ENCODE assay signal across 26 mouse cellular contexts in the genomic region with DNA sequence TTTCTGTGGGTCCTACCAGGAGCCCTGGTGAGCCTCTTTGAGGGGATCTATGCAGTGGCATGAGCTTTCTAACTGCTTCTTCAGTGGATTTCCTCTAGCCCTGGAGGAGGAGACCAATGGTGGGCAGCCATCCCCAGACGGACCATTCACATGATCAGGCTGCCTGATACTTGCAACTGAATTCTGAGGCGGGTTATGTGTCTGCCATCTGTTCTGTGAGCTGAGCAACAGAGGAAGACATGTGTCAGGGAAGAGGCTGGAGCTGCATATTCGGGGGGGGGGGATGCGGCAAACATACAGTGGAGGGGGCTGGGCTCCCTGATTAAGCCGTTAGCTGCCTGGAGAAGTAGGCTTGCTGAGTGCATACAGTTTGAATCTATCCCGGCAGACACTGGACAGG. TPM values are rescaled to one million over a fixed set of nuclear protein-coding genes. Genes with fewer than 3 reads are reported as not detected.
DNase-seq lines count a peak whose midpoint lies in the region; ATAC-seq lines count a peak whose summit lies in the region.
"Had no signal": no experiment of that assay in that cellular context is flagged by ENCODE, and none has a peak within 500 bp of the region (broad histone marks: within the 10 kb centered on the region; RNA-seq: fewer than 3 reads in every experiment).

No protein-coding gene starts in this region.

- H3K9me3 ChIP-seq in forebrain, embryonic 14.5 days (replicated peaks; ENCODE audit: control insufficient read depth, low read length) = no peaks in the 10 kb centered on the region
- H3K9me3 ChIP-seq: heart, embryonic 13.5 days; limb, embryonic 15.5 days; neural tube, embryonic 12.5 days had no signal

- no peak overlapping the region for H3K9ac ChIP-seq in forebrain, embryonic 14.5 days (ENCODE audit: low read length)
- H3K9ac ChIP-seq: heart, embryonic 13.5 days; limb, embryonic 15.5 days; liver, embryonic 14.5 days; lung, embryonic 14.5 days; neural tube, embryonic 12.5 days had no signal

- peak; percentile 74; the same call in 1 of the 2 replicates for ATAC-seq in forebrain, embryonic 14.5 days

- H3K36me3 ChIP-seq in forebrain, embryonic 14.5 days (ENCODE audit: control insufficient read depth, insufficient read depth, low read length) = no peaks in the 10 kb centered on the region
- H3K36me3 ChIP-seq: G1E; heart, embryonic 13.5 days; limb, embryonic 15.5 days; neural tube, embryonic 12.5 days had no signal

- peaks cover 6% of the 10 kb centered on the region for H3K4me1 ChIP-seq in forebrain, embryonic 14.5 days (ENCODE audit: control insufficient read depth, insufficient read depth, low read length)
- H3K4me1 ChIP-seq: heart, embryonic 13.5 days; limb, embryonic 15.5 days; neural tube, embryonic 12.5 days had no signal

- no peak overlapping the region for H3K4me2 ChIP-seq in forebrain, embryonic 14.5 days (ENCODE audit: low read length)
- H3K4me2 ChIP-seq: heart, embryonic 13.5 days; limb, embryonic 15.5 days; lung, embryonic 14.5 days; neural tube, embryonic 12.5 days had no signal

- H3K4me3 ChIP-seq in forebrain, embryonic 14.5 days (ENCODE audit: low read depth, low read length) = no peak overlapping the region
- H3K4me3 ChIP-seq: heart, adult 2 months; heart, embryonic 13.5 days; limb, embryonic 15.5 days; neural tube, embryonic 12.5 days had no signal

- H3K27me3 ChIP-seq in forebrain, embryonic 14.5 days (replicated peaks; ENCODE audit: control insufficient read depth, insufficient read depth, low read length) = no peaks in the 10 kb centered on the region
- H3K27me3 ChIP-seq: CH12.LX; limb, embryonic 15.5 days; neural tube, embryonic 12.5 days had no signal

- H3K27ac ChIP-seq in forebrain, embryonic 14.5 days (ENCODE audit: low read depth, low read length) = peak overlapping the region; percentile 44
- H3K27ac ChIP-seq: heart, adult 2 months; heart, embryonic 13.5 days; kidney, postnatal 0 days; limb, embryonic 15.5 days; liver, embryonic 14.5 days; neural tube, embryonic 12.5 days had no signal

- WGBS in forebrain, embryonic 14.5 days = 20% methylated on average over 6 of the region's 6 CpGs

- peak; percentile 45 for DNase-seq in layer of hippocampus, adult 9-11 months
- DNase-seq in layer of hippocampus, adult 11-12 months (ENCODE audit: low spot score) = no peak
- DNase-seq in right cerebral cortex, postnatal 10 days (ENCODE audit: low spot score in 2 of 2) = peak; percentile 33 to 65
- DNase-seq in right cerebral cortex, adult 2 months (ENCODE audit: low spot score in 2 of 2) = no peak
- peak; percentile 68 for DNase-seq in forebrain, embryonic 14.5 days (ENCODE audit: low spot score)
- no peak for DNase-seq in MN1 (ENCODE audit: low spot score)
- DNase-seq in spleen, postnatal 14 days (ENCODE audit: low spot score in 2 of 2) = no peak
- DNase-seq: adrenal gland, adult 2 months; B cell, adult 2 months; cerebellum, adult 18-20 months; cerebellum, postnatal 14 days; gastrocnemius, postnatal 25 days; heart, adult 2 months; kidney, adult 2 months; left cerebral cortex, postnatal 4 days; lung, embryonic 14.5 days; right cerebral cortex, adult 18-20 months; spleen, adult 18-20 months; thymus, postnatal 14 days had no signal

RNA-seq across cellular contexts. Expression of a gene that starts 19.3 kb away (rescaled TPM):
- polyA plus RNA-seq in forebrain, embryonic 14.5 days (2014; fragmentation: Nextera tagmentation; extraction: Ambion mirVana) = 0.86 and 1.1 TPM in 2 replicates
- polyA plus RNA-seq: G1E; kidney, adult 2 months had no signal

Comparison
In these comparisons a context has a peak if more than half of its experiments do, and no peak if none do; other contexts are left out.
1. DNase-seq: peak in layer of hippocampus, adult 9-11 months (single experiment), right cerebral cortex, postnatal 10 days (2 of 2) and forebrain, embryonic 14.5 days (single experiment); none in layer of hippocampus, adult 11-12 months (single experiment), right cerebral cortex, adult 2 months (0 of 2), MN1 (single experiment) and spleen, postnatal 14 days (0 of 2).